Mouse (Mus musculus) retina, postnatal 1 day (tissue): ENCODE data around the gene Coq10b.
"Not testable (repeated sequence)": the region's sequence is repeated elsewhere in the genome, so short reads cannot be mapped to it uniquely, and the experiment has no call there.

Experiments used
- DNase-seq: peaks from one replicate; pipeline ENCODE4 v3.0.0-alpha.2; 2012

Coq10b gene

GRCm38 (mm10) chr1:55052355-55052953, at the start of gene Coq10b:
TSS of gene Coq10b (plus strand) at chr1:55052770.
- peak; percentile 99 for DNase-seq

GRCm38 (mm10) chr1:55008313-55008712, 44.3 kb upstream of the Coq10b start:
- DNase-seq, result not testable (repeated sequence)

GRCm38 (mm10) chr1:55012513-55012912, 40.1 kb upstream of the Coq10b start:
- peak; percentile 12 for DNase-seq

GRCm38 (mm10) chr1:55021907-55022306, 30.7 kb upstream of the Coq10b start:
- DNase-seq, result no peak

GRCm38 (mm10) chr1:55025656-55026430, 26.7 kb upstream of the Coq10b start:
- no peak for DNase-seq

GRCm38 (mm10) chr1:55026444-55027252, 25.9 kb upstream of the Coq10b start:
- no peak for DNase-seq

GRCm38 (mm10) chr1:55027253-55027801, 25.2 kb upstream of the Coq10b start, which contains the start of gene Sf3b1:
TSS of gene Sf3b1 (minus strand) at chr1:55027481.
- DNase-seq, result peak; percentile 99

- DNase-seq, result no peak
These were observed 24.6 kb upstream of the Coq10b start for GRCm38 (mm10) chr1:55027966-55028365.

GRCm38 (mm10) chr1:55028512-55029249, 23.9 kb upstream of the Coq10b start:
- no peak for DNase-seq

GRCm38 (mm10) chr1:55029446-55029845, 23.1 kb upstream of the Coq10b start:
- no peak for DNase-seq

- no peak for DNase-seq
These were observed 21.4 kb upstream of the Coq10b start for GRCm38 (mm10) chr1:55031026-55031779.

GRCm38 (mm10) chr1:55039944-55040343, 12.6 kb upstream of the Coq10b start:
- no peak for DNase-seq

GRCm38 (mm10) chr1:55041691-55042090, 10.9 kb upstream of the Coq10b start:
- DNase-seq, result no peak

- no peak for DNase-seq
These were observed 10.3 kb upstream of the Coq10b start for GRCm38 (mm10) chr1:55042246-55042645.

- no peak for DNase-seq
These were observed 9.4 kb upstream of the Coq10b start for GRCm38 (mm10) chr1:55043164-55043563.

GRCm38 (mm10) chr1:55048841-55049587, 3.6 kb upstream of the Coq10b start:
- no peak for DNase-seq

GRCm38 (mm10) chr1:55051671-55052070, 899 bp upstream of the Coq10b start:
- no peak for DNase-seq

GRCm38 (mm10) chr1:55053005-55053404, 435 bp downstream of the Coq10b start:
- no peak for DNase-seq

GRCm38 (mm10) chr1:55053596-55053995, 1.0 kb downstream of the Coq10b start:
- DNase-seq, result no peak

GRCm38 (mm10) chr1:55055322-55056115, 2.9 kb downstream of the Coq10b start:
- DNase-seq, result no peak
